Mouse (Mus musculus) forebrain, embryonic 11.5 days (tissue): ENCODE measurements at regions not wholly inside any gene's neighbourhood (a gene's known extent, or its start where the extent isn't known, plus 50 kb on each side); places are given as distances from the start of the nearest gene placed in this dataset.

ENCODE experiments used
- ATAC-seq: fragments of 200-750 bp; cut with Nextera tagmentation; replicated peaks from 2 replicates; pipeline ENCODE4 v1.8.0; 2017; ENCODE audit warnings: moderate TSS enrichment; ENCODE audit not compliant: low FRiP score
- DNase-seq: peaks from one replicate; pipeline ENCODE4 v3.0.0-alpha.2; 2017; ENCODE audit warnings: low spot score
- H3K27ac ChIP-seq: fragments of 300-500 bp; sonication (generic); 2 replicates; pipeline ENCODE4 v1.5.1; 2014; ENCODE audit warnings: low read depth, low read length
- H3K27me3 ChIP-seq: fragments of 300-500 bp; sonication (generic); 2 replicates; pipeline ENCODE4 v1.6.1; 2014; ENCODE audit warnings: mild to moderate bottlenecking, low read length, mixed read lengths; ENCODE audit not compliant: control insufficient read depth, insufficient read depth
- H3K36me3 ChIP-seq: fragments of 300-500 bp; sonication (generic); 2 replicates; pipeline ENCODE4 v1.6.1; 2014; ENCODE audit warnings: mild to moderate bottlenecking, low read length, moderate library complexity, mixed read lengths; ENCODE audit not compliant: control insufficient read depth, insufficient read depth
- H3K4me1 ChIP-seq: fragments of 300-500 bp; sonication (generic); replicated peaks from 2 replicates; pipeline ENCODE4 v1.6.1; 2014; ENCODE audit warnings: low read length, mixed read lengths; ENCODE audit not compliant: control insufficient read depth, insufficient read depth
- H3K4me2 ChIP-seq: fragments of 300-500 bp; sonication (generic); 2 replicates; pipeline ENCODE4 v1.6.1; 2014; ENCODE audit warnings: low read depth, mild to moderate bottlenecking, low read length, moderate library complexity, mixed read lengths; ENCODE audit not compliant: severe bottlenecking
- H3K4me3 ChIP-seq: fragments of 300-500 bp; sonication (generic); 2 replicates; pipeline ENCODE4 v1.5.1; 2014; ENCODE audit warnings: low read depth, low read length
- H3K9ac ChIP-seq: fragments of 300-500 bp; sonication (generic); 2 replicates; pipeline ENCODE4 v1.6.1; 2014; ENCODE audit warnings: low read length
- H3K9me3 ChIP-seq: fragments of 300-500 bp; sonication (generic); 2 replicates; pipeline ENCODE4 v1.6.1; 2016; ENCODE audit warnings: low read length, mixed read lengths; ENCODE audit not compliant: control insufficient read depth
- WGBS: fragments of 180-500 bp; shearing (Covaris S2); extraction: QIAGEN DNeasy Blood & Tissue Kit; methylation state at CpG from one replicate; pipeline ENCODE4 v1.1.7; 2014; 5-methylcytosine and 5-hydroxymethylcytosine counted together

DNA sequence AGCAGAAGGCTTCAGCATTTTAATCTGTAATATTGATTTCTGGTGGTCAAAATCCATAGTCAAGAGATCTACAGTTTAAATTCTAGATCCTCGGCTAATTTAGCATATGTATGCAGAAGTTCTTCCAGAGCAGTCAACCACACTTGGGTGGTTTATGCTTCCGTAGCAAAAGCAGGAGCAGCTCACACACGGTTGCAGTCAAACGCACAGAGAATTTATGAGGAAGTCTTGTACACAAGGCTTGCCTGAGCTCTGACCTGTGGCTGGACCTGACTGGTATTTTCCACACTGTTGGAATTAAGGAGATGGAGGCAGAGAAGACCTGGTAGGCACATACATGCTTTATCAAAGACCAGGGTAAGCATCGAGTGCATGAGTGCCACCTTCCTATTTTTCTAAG is 86.8 kb downstream of the Avpr1a start:
- Histone ChIP-seq H3K9me3 (no peaks in the 10 kb centered on the region), H3K36me3 (no peaks in the 10 kb centered on the region), H3K4me2 (no peak overlapping the region), H3K4me1 (no peaks in the 10 kb centered on the region), H3K4me3 (no peak overlapping the region), H3K9ac (no peak overlapping the region), H3K27me3 (no peaks in the 10 kb centered on the region), H3K27ac (no peak overlapping the region)
- DNase-seq (no peak), ATAC-seq (no peak)
- WGBS, result 89% methylated on average over 5 of the region's 5 CpGs

DNA sequence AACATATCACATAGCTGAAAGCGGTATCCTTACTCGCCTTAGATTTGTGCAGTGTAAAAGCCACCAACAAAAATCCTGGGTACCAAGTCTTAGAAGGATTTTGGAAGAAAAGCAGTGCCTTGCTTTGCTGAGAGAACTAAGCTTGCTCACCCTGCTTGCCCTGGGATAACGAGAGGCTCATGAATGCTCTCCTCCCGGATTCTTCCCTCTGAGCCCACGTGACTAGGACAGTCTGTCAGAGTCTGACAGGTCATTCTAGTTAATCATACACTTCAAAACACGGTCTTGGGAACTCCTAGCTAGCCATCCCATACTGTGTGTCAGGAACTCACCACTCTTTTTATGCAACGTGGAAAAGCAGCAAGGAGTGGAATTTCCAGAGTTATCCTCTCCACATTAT is 91.4 kb downstream of the Avpr1a start:
- no peak overlapping the region for H3K27ac ChIP-seq
- no peak for ATAC-seq
- no peaks in the 10 kb centered on the region for H3K36me3 ChIP-seq
- no peak overlapping the region for H3K9ac ChIP-seq
- H3K4me2 ChIP-seq, result no peak overlapping the region
- no peaks in the 10 kb centered on the region for H3K4me1 ChIP-seq
- no peak overlapping the region for H3K4me3 ChIP-seq
- no peak for DNase-seq
- no peaks in the 10 kb centered on the region for H3K9me3 ChIP-seq
- H3K27me3 ChIP-seq, result no peaks in the 10 kb centered on the region
- WGBS, result 77% methylated on average over 7 of the region's 7 CpGs

DNA sequence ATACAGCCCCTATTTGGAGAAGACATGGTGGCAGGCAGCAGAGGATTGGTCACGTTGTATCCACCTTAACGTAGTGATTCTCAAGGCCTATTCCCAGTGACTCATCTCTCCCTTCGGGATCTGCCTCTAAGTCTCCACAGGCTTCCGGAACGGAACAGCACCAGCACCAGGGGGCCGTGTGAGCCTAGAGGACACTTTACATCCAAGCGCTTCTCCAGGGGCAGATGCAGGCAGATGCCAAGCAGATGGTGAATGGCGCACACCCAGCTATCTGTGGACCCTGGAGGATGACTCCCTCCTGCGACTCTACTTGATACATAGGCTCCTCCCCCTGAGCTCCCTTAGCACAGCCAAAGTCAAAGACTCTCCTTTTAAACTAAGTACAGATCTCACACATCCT is 94.3 kb downstream of the Avpr1a start:
- no peak overlapping the region for H3K4me2 ChIP-seq
- DNase-seq (no peak), ATAC-seq (no peak)
- H3K4me3 ChIP-seq, result no peak overlapping the region
- no peak overlapping the region for H3K9ac ChIP-seq
- H3K9me3 ChIP-seq, result no peaks in the 10 kb centered on the region
- no peak overlapping the region for H3K27ac ChIP-seq
- 71% methylated on average over 9 of the region's 9 CpGs for WGBS
- no peaks in the 10 kb centered on the region for H3K4me1 ChIP-seq
- H3K27me3 ChIP-seq, result no peaks in the 10 kb centered on the region
- H3K36me3 ChIP-seq, result no peaks in the 10 kb centered on the region

DNA sequence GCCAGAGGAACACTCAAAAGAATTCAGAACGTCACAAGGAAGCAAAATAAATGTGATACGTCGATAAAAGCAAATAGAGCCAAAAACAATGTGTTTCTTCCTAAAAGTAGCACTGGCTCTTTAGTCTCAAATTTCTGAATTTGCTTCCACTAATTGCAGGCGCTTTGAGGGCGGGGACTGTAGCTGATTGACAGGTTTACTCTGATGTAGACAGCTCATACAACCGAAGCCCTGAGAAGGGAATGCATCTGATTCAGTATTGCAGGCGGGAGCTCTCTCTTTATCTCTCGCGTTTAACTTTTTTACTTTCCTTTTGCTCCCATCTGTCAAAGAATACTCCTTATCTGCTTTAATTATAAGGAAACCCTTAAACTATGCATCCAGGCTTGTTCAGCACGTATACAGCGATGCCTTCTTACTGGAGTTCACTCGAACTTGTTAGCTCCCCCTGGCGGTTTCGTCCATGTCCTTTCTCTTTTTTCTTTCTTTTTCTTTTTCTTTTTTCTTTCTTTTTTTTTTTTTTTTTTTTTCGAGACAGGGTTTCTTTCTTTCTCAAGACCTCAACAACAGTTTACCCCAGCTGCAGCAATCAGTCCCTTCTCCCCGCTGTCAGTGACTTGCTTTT is 95.9 kb downstream of the Avpr1a start:
- Histone ChIP-seq H3K27ac (no peak overlapping the region), H3K4me2 (peak overlapping the region; percentile 22; the same call in 1 of the 2 replicates), H3K4me3 (peak overlapping the region; percentile 3; the same call in 1 of the 2 replicates), H3K9ac (no peak overlapping the region), H3K27me3 (no peaks in the 10 kb centered on the region), H3K36me3 (no peaks in the 10 kb centered on the region), H3K4me1 (no peaks in the 10 kb centered on the region), H3K9me3 (no peaks in the 10 kb centered on the region)
- 29% methylated on average over 16 of the region's 16 CpGs for WGBS
- peak; percentile 73 for DNase-seq
- ATAC-seq, result peak; percentile 77; the same call in 1 of the 2 replicates

DNA sequence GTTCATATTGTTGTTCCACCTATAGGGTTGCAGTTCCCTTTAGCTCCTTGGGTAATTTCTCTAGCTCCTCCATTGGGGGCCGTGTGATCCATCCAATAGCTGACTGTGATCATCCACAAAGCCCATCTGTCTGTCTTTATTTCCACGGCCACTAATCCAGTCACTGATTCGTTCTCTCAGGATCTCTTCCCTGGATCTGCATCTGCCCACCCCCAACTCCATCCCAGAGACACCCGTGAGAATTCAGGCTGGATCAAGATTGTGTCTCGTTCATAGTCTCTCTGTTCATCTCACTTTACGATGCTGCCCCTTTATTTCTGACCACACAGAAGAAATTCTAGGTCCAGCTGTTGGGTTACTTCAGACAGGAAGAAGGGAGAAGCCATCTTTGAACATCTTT is 96.7 kb downstream of the Avpr1a start:
- Histone ChIP-seq H3K9me3 (no peaks in the 10 kb centered on the region), H3K9ac (no peak overlapping the region), H3K27me3 (no peaks in the 10 kb centered on the region), H3K36me3 (no peaks in the 10 kb centered on the region), H3K27ac (no peak overlapping the region), H3K4me1 (no peaks in the 10 kb centered on the region), H3K4me2 (no peak overlapping the region), H3K4me3 (no peak overlapping the region)
- ATAC-seq (no peak), DNase-seq (no peak)
- WGBS, result 81% methylated on average over 6 of the region's 6 CpGs

DNA sequence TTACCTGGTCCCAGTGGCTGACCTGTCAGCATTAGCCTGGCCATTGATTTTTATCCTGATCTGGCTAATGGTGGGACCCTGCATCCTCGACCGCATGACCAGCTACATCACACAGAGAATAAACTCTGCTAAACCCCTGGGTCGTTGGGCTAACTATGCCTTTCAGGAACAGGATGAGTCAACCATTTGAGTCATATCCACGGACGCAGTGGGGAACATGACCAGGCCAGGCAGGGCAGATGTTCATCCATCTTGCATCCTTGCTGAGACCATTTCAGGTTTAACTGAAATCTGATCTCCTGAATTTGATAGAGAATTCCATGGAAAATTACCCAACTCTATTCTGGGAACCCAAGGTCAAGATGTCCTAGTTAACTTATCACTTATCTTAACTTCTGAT is 103.3 kb downstream of the Avpr1a start:
- no peaks in the 10 kb centered on the region for H3K27me3 ChIP-seq
- 83% methylated on average over 5 of the region's 5 CpGs for WGBS
- DNase-seq, result no peak
- H3K4me2 ChIP-seq, result no peak overlapping the region
- H3K36me3 ChIP-seq, result no peaks in the 10 kb centered on the region
- H3K27ac ChIP-seq, result no peak overlapping the region
- H3K9ac ChIP-seq, result no peak overlapping the region
- no peak overlapping the region for H3K4me3 ChIP-seq
- no peaks in the 10 kb centered on the region for H3K4me1 ChIP-seq
- no peaks in the 10 kb centered on the region for H3K9me3 ChIP-seq
- no peak for ATAC-seq

DNA sequence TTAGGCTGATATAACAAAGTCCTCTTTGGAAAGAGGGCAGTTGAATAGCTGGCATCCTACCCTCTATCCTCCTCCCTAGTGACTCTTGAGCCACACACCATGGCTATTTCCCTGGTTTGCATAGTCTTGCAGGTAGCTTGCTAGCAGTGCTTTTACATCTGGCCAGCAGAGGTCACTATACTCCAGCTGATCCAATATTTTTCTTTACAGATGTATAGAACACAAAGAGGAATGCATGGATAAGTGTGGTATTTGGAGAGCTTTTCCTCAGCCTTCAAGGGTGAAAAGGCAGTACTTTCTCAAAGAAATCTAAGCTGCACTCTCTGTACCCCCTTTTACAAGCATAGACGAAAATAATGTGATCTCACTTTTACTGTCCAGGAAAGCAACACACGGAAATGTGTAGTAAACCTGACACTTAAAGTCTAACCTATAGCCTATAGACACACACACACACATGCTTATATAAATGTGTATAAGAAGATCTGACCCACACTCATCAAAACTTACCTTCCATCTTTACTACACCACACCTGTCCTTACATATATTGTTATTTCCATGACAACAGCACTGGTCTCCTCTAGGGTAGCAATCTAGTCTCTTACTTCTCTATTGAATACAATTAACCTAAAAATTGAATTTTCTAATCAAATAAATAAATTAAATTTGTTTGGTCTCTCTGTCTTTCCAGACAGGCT is 105.0 kb downstream of the Avpr1a start:
- WGBS, result 57% methylated on average over 2 of the region's 2 CpGs
- H3K4me3 ChIP-seq, result no peak overlapping the region
- H3K9ac ChIP-seq, result no peak overlapping the region
- no peak overlapping the region for H3K4me2 ChIP-seq
- ATAC-seq, result peak; percentile 80
- H3K36me3 ChIP-seq, result no peaks in the 10 kb centered on the region
- peak; percentile 67 for DNase-seq
- H3K4me1 ChIP-seq, result no peaks in the 10 kb centered on the region
- H3K9me3 ChIP-seq, result no peaks in the 10 kb centered on the region
- no peaks in the 10 kb centered on the region for H3K27me3 ChIP-seq
- H3K27ac ChIP-seq, result no peak overlapping the region

DNA sequence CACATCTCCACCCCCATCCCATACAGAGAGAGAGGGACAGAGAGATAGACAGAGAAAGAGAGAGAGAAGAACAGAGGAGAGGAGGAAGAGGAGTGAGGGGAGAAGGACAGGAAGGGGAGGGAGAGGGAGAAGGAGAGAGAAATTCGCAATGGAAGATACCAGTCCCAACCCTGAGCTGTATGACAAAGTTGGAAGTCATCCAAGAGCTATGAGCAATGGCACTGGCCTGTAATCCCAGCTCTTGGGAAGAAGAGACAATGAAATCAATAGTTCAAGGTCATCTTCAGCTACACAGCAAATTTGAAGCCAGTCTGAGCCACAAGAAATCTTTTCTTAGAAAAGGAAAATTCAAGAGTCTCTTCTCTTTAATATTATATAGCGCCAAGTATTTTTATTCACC is 105.6 kb downstream of the Avpr1a start:
- ATAC-seq (no peak), DNase-seq (no peak)
- Histone ChIP-seq H3K9me3 (no peaks in the 10 kb centered on the region), H3K27ac (no peak overlapping the region), H3K36me3 (no peaks in the 10 kb centered on the region), H3K9ac (no peak overlapping the region), H3K4me3 (no peak overlapping the region), H3K27me3 (no peaks in the 10 kb centered on the region), H3K4me1 (no peaks in the 10 kb centered on the region), H3K4me2 (no peak overlapping the region)
- WGBS, result 78% methylated on average over 2 of the region's 2 CpGs

DNA sequence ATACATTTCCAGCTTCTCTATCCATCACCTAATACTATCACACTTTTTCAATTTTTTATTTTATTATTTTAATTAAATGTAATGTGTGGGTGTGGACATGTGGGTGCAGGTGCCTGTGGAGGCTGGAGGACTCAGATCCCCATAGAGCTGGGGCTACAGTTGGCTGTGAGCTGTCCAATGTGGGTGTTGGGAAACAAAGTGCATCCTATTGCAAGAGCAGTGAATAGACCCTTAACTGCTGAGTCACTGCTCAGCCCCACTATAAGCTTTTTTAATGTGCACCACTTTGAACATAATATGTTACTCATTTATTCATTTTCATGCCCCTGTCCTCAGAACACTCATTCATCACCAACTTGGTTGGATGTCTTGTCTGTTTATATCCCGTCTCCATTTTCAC is 110.4 kb downstream of the Avpr1a start:
- ATAC-seq (no peak), DNase-seq (no peak)

More for the DNA sequence above, 110.4 kb downstream of the Avpr1a start:
- Histone ChIP-seq H3K36me3 (no peaks in the 10 kb centered on the region), H3K9ac (no peak overlapping the region), H3K4me3 (no peak overlapping the region), H3K27ac (no peak overlapping the region), H3K4me2 (no peak overlapping the region), H3K4me1 (no peaks in the 10 kb centered on the region), H3K27me3 (no peaks in the 10 kb centered on the region), H3K9me3 (no peaks in the 10 kb centered on the region)
- 94% methylated on average over 1 of the region's 1 CpGs for WGBS
